Mouse (Mus musculus) embryonic facial prominence, embryonic 14.5 days (tissue): ENCODE data around the gene Uox. TPM values are rescaled to one million over a fixed set of nuclear protein-coding genes. Genes with fewer than 3 reads are reported as not detected.

Source experiments
- ATAC-seq: fragments of 200-750 bp; cut with Nextera tagmentation; 2 replicates; pipeline ENCODE4 v1.8.0; 2017; ENCODE audit warnings: low read depth, moderate number of reproducible peaks, moderate TSS enrichment
- DNase-seq: peaks from one replicate; pipeline ENCODE4 v3.0.0-alpha.2; 2015; ENCODE audit warnings: low spot score
- H3K27ac ChIP-seq: fragments of 300-500 bp; sonication (generic); replicated peaks from 2 replicates; pipeline ENCODE4 v1.5.1; 2014; ENCODE audit warnings: low read depth, mild to moderate bottlenecking, low read length, moderate library complexity
- H3K27me3 ChIP-seq: fragments of 300-500 bp; sonication (generic); replicated peaks from 2 replicates; pipeline ENCODE4 v1.6.1; 2014; ENCODE audit warnings: low read length; ENCODE audit not compliant: control insufficient read depth, insufficient read depth
- H3K36me3 ChIP-seq: fragments of 300-500 bp; sonication (generic); 2 replicates; pipeline ENCODE4 v1.6.1; 2014; ENCODE audit warnings: low read length, mixed read lengths; ENCODE audit not compliant: control insufficient read depth, insufficient read depth
- H3K4me1 ChIP-seq: fragments of 300-500 bp; sonication (generic); 2 replicates; pipeline ENCODE4 v1.6.1; 2014; ENCODE audit warnings: antibody characterized with exemption, low read length; ENCODE audit not compliant: control insufficient read depth, insufficient read depth
- H3K4me2 ChIP-seq: fragments of 300-500 bp; sonication (generic); 2 replicates; pipeline ENCODE4 v1.6.1; 2014; ENCODE audit warnings: low read depth, mild to moderate bottlenecking, low read length, moderate library complexity, mixed read lengths
- H3K4me3 ChIP-seq: fragments of 300-500 bp; sonication (generic); 2 replicates; pipeline ENCODE4 v1.5.1; 2014; ENCODE audit warnings: low read depth, mild to moderate bottlenecking, low read length
- H3K9ac ChIP-seq: fragments of 300-500 bp; sonication (generic); 2 replicates; pipeline ENCODE4 v1.6.1; 2014; ENCODE audit warnings: low read depth, mild to moderate bottlenecking, low read length, moderate library complexity, mixed read lengths
- H3K9me3 ChIP-seq: fragments of 300-500 bp; sonication (generic); 2 replicates; pipeline ENCODE4 v1.6.1; 2016; ENCODE audit warnings: low read length; ENCODE audit not compliant: control insufficient read depth
- WGBS: fragments of 180-500 bp; shearing (Covaris S2); extraction: QIAGEN DNeasy Blood & Tissue Kit; methylation state at CpG from one replicate; pipeline ENCODE4 v1.1.7; 2014; 5-methylcytosine and 5-hydroxymethylcytosine counted together
- polyA plus RNA-seq: library from polyadenylated mRNA; unstranded; fragments of >200 nt; fragmentation: Nextera tagmentation; extraction: Ambion mirVana; gene quantifications from 2 replicates; pipeline ENCODE4 v1.2.1, GENCODE M21; 2014

Uox gene
- polyA plus RNA-seq, 1 experiment from 2014 or later: 0.85 TPM

DNA sequence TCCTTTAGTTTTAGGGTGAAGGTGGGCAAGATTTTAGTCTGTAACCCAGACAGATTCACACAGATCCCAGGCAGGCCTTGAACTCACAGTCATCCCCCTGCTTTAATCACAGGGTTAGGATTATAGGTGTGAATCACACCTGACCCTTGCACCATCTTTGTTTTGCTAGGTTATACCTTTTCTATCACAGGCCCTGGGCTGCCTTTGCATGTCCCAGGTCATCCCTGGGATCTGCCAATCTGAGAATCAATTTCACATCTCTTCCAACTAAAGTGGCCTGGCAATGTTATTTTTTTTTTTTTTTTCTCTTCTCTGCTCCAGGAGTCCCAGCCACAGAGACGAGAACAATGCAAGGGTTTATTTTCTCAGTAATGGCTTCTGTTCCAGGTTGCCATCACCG is 21.4 kb downstream of the Uox start:
- Histone ChIP-seq H3K36me3 (no peaks in the 10 kb centered on the region), H3K27ac (no peak overlapping the region), H3K9me3 (no peaks in the 10 kb centered on the region), H3K9ac (no peak overlapping the region), H3K27me3 (no peaks in the 10 kb centered on the region), H3K4me2 (no peak overlapping the region), H3K4me1 (no peaks in the 10 kb centered on the region), H3K4me3 (no peak overlapping the region)
- WGBS: 39% methylated on average over 2 of the region's 2 CpGs
- DNase-seq (no peak), ATAC-seq (no peak)

DNA sequence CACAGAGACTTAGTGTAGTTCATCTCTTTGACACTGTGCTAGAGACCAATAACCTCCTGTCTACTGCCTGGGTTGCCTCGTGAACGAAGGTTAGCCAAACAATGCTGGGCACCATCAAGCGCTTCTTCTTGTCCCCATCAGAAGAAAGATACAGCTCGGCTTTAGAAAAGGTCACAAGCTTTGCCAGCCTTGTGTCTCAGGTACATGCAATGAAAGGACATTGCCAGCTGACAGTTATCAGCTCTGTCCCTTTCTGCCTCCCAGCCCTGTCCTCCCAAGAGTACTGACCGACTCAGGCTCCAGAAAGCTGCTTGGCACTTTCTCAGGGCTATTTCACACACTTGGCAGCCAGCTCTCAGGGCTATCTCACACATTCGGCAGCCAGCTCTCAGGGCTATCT is 25.2 kb downstream of the Uox start:
- WGBS: 88% methylated on average over 6 of the region's 6 CpGs
- Histone ChIP-seq H3K36me3 (no peaks in the 10 kb centered on the region), H3K27ac (no peak overlapping the region), H3K27me3 (no peaks in the 10 kb centered on the region), H3K4me3 (no peak overlapping the region), H3K4me2 (no peak overlapping the region), H3K9me3 (no peaks in the 10 kb centered on the region), H3K4me1 (no peaks in the 10 kb centered on the region), H3K9ac (no peak overlapping the region)
- ATAC-seq: no peak
- no peak for DNase-seq

DNA sequence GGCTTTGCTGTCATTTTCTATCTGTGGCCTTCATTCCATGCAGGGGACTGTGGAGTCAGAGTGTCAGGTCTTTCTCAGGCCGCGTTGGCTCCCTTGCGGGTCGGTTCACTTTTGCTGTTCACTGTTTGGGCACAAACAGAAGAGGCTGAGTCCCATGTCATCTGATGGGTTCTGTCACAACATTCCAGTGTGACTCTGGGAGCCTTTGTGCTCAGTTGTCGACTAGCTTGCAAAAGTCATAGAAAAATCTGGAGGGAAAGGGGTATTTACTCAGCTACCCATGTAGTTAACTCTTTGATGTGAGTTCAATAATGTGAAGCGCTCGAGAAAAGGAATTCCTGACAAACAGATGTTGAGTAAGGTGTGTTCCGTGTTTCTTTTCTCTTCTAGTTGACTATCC is 26.2 kb downstream of the Uox start:
- DNase-seq (no peak), ATAC-seq (no peak)
- Histone ChIP-seq H3K4me3 (no peak overlapping the region), H3K4me2 (no peak overlapping the region), H3K9me3 (no peaks in the 10 kb centered on the region), H3K27ac (no peak overlapping the region), H3K4me1 (no peaks in the 10 kb centered on the region), H3K9ac (no peak overlapping the region), H3K36me3 (no peaks in the 10 kb centered on the region), H3K27me3 (no peaks in the 10 kb centered on the region)
- 80% methylated on average over 8 of the region's 8 CpGs for WGBS

DNA sequence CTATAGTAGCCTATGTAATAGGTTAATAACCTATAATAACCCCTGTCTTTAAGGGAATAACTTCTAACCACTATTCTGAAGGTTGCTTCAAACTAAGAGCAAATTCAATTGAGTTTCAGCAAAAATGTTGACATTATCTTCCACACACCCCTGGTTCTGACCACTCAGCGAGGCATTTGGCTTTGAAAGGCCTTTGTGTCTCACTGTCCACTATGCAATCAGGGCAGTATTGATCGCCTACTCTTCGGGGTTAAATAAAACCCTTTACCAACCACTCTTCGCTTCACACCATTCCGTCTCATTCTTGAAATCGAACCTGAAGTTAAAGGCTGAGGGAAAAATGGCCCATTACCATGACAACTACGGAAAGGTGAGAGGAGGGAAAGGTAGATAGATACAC is 26.6 kb downstream of the Uox start:
- no peak for DNase-seq
- WGBS: 92% methylated on average over 7 of the region's 7 CpGs
- ATAC-seq: no peak
- Histone ChIP-seq H3K4me1 (no peaks in the 10 kb centered on the region), H3K27me3 (no peaks in the 10 kb centered on the region), H3K27ac (no peak overlapping the region), H3K9ac (no peak overlapping the region), H3K9me3 (no peaks in the 10 kb centered on the region), H3K4me3 (no peak overlapping the region), H3K4me2 (no peak overlapping the region), H3K36me3 (no peaks in the 10 kb centered on the region)

DNA sequence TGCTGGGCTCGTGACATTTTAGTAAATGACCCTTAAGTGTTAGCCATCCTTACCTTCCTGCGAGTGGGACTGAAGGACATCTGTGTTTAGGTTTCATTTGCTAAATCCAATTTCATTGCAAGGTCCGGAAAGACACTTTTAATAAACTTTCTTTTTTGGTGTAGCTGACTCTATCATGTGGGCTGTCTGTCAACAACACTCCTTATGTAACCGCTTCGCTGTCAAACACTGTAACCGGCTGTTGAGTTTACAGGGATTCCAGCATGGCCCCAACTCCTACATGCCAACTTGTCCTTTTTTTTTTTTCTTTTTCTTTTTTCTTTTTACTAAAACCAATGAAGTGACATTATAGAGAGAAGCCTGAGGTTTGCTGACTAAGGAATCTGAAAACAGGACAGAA is 28.2 kb downstream of the Uox start:
- no peak overlapping the region for H3K9ac ChIP-seq
- H3K36me3 ChIP-seq: no peaks in the 10 kb centered on the region
- no peak overlapping the region for H3K4me2 ChIP-seq

DNA sequence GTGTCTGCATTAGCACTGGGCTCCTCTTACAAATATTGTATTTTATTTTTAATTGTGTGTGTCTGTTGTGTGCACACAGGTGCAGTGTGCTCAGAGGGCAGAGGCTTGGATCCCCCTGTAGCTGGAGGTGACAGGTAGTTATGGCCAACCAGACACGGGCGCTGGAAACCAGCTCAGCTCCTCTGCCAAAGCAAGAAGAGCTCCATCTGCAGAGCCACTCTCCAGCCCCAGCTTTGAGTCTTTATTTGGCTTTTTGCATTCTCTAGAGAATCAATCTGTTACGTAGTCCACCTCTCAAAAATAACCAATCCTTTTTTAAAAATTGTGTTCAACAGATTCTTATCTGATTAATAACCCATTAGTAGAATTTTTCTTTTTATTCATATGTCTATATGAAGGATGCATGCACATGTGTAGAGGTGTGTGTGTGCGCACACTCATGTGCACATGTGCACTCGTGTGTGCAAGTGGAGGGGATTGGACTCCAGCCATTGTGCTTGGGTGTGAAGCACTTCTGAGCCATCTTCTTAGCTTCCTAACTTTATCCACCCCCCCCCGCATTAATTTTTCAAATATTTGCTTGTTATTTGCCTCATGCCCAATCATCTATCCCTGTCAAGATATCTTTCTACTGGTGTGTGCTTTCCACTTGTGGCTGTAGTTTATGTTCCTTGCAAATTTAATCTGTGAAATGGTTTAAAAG is 29.1 kb downstream of the Uox start:
- ATAC-seq (no peak), DNase-seq (no peak)
- Histone ChIP-seq H3K27ac (no peak overlapping the region), H3K4me1 (no peaks in the 10 kb centered on the region), H3K27me3 (no peaks in the 10 kb centered on the region), H3K4me2 (no peak overlapping the region), H3K4me3 (no peak overlapping the region), H3K36me3 (no peaks in the 10 kb centered on the region), H3K9ac (no peak overlapping the region), H3K9me3 (no peaks in the 10 kb centered on the region)
- WGBS: 85% methylated on average over 6 of the region's 6 CpGs

More for the DNA sequence above, 28.2 kb downstream of the Uox start:
- DNase-seq (no peak), ATAC-seq (no peak)
- no peaks in the 10 kb centered on the region for H3K4me1 ChIP-seq
- no peaks in the 10 kb centered on the region for H3K9me3 ChIP-seq
- no peak overlapping the region for H3K4me3 ChIP-seq
- H3K27me3 ChIP-seq: no peaks in the 10 kb centered on the region
- H3K27ac ChIP-seq: no peak overlapping the region
- 62% methylated on average over 6 of the region's 6 CpGs for WGBS

DNA sequence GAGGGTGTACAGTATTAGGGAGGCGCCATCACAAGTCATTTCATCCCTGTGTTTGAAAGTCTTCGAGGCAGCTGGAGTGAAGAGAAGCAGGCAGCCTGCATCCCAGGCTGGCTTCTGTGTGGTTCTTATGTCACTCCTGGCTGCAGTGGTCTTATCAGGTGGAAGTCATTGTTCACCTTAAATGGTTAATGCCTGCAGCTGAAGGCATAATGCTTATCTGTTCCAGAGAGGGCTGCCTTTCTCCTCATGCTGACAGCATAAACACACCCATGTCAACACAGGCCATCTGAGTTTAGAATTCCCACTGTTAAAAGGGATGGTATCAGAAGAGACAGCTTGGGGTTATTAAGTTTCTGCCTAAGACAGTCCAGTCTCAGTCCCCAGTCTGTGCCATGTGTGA is 31.0 kb downstream of the Uox start:
- H3K36me3 ChIP-seq: no peaks in the 10 kb centered on the region
- ATAC-seq: no peak
- WGBS: 86% methylated on average over 2 of the region's 2 CpGs
- no peak overlapping the region for H3K4me2 ChIP-seq
- H3K27ac ChIP-seq: no peak overlapping the region
- no peak overlapping the region for H3K9ac ChIP-seq
- H3K4me3 ChIP-seq: no peak overlapping the region
- no peak for DNase-seq
- no peaks in the 10 kb centered on the region for H3K4me1 ChIP-seq
- H3K9me3 ChIP-seq: no peaks in the 10 kb centered on the region
- no peaks in the 10 kb centered on the region for H3K27me3 ChIP-seq

DNA sequence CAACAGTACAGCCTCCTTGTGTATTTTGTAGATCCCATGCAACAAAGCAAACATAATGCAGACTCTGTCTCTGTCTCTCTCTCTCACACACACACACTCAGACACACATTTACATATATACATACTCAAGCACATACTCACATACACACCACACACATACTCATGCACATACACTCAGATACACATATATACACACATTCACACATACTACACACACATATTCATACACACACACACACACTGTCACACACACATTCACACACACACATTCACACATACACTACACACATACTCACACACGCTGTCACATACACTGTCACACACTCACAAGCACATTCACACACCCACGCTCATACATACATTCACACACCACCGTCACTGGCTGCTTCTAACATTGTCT is 32.3 kb downstream of the Uox start:
- 91% methylated on average over 3 of the region's 3 CpGs for WGBS
- ATAC-seq: no peak
- H3K27ac ChIP-seq: no peak overlapping the region
- no peaks in the 10 kb centered on the region for H3K9me3 ChIP-seq
- DNase-seq: no peak
- H3K4me1 ChIP-seq: no peaks in the 10 kb centered on the region
- H3K36me3 ChIP-seq: no peaks in the 10 kb centered on the region
- no peaks in the 10 kb centered on the region for H3K27me3 ChIP-seq
- no peak overlapping the region for H3K4me3 ChIP-seq
- no peak overlapping the region for H3K4me2 ChIP-seq
- no peak overlapping the region for H3K9ac ChIP-seq

DNA sequence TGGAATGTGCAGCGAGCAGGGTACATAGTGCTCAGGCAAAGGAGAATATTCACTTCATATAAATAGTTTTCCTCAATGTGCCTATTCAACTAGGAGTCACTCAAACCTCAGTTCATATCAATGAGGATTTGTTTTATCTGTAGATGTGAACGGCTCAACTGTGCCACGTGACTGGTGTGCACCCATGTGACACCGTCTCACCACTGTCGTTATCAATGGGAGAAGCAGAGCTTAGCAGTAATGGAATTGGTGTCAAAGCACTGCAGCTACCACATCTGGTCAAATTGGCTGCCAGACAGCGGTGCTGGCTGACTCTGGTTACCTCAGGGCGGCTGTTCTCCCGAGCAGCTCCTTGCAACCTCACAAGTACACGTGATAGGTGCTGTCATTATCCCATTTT is 34.4 kb downstream of the Uox start:
- Histone ChIP-seq H3K36me3 (no peaks in the 10 kb centered on the region), H3K27me3 (no peaks in the 10 kb centered on the region), H3K9me3 (no peaks in the 10 kb centered on the region), H3K4me1 (no peaks in the 10 kb centered on the region), H3K4me3 (no peak overlapping the region), H3K9ac (no peak overlapping the region), H3K4me2 (no peak overlapping the region), H3K27ac (no peak overlapping the region)
- ATAC-seq: no peak
- 81% methylated on average over 9 of the region's 9 CpGs for WGBS
- no peak for DNase-seq
